Mouse (Mus musculus): ENCODE results near the gene D3Ertd254e.

The D3Ertd254e gene

GRCm38 (mm10) chr3:36212758-36213157 is 61.9 kb downstream of the D3Ertd254e start:
- DNase-seq (ENCODE audit: low spot score in 2 of 2) = no peak
